Mouse (Mus musculus): ENCODE results near the gene Hoxc6. TPM values are rescaled to one million over a fixed set of nuclear protein-coding genes. Genes with fewer than 3 reads are reported as not detected.

The Hoxc6 gene
- total RNA-seq, 2 experiments from 2014 or later = 0.15 TPM; not detected in 1

- no peak for DNase-seq
- intact Hi-C loops (cut with DNase I) = no loop called here
Observed at GRCm38 (mm10) chr15:103034043-103034806, 36.2 kb downstream of the Hoxc6 start.

GRCm38 (mm10) chr15:103034807-103035547, 36.9 kb downstream of the Hoxc6 start:
- intact Hi-C loops (cut with DNase I) = no loop called here
- no peak for DNase-seq

DNA sequence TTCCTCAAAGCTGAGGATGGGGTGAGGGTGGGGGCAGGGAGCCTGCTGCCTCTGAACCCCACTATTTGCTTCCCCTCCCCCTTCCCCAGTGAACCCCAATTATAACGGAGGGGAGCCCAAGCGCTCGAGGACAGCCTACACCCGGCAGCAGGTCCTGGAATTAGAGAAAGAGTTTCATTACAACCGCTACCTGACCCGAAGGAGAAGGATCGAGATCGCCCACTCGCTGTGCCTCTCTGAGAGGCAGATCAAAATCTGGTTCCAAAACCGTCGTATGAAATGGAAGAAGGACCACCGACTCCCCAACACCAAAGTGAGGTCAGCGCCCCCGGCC, 37.5 kb downstream of the Hoxc6 start:
- DNase-seq = no peak
- intact Hi-C loops (cut with DNase I) = no loop called here

DNA sequence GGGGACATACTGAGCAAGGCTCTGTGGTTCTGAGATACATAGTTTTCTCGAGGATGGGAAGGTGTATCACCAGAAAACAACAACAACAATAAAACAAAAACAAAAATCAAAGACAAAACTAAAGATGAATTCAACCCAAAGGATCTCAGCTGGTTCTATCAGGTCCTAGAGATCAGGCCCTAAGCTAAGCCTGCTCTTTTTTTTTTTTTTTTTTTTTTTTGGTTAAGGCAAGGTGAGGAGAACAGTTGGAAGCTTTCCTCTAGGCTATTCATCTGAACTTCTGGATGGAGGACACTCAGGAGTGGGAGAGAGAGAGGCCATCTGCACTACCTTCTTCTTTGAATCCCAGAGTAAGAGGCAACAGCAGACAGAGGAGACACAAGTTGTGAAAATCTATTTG, 39.5 kb downstream of the Hoxc6 start:
- no peak for DNase-seq
- intact Hi-C loops (cut with DNase I) = no loop called here

- intact Hi-C loops (cut with DNase I) = no loop called here
Observed at GRCm38 (mm10) chr15:103038701-103039480, 40.8 kb downstream of the Hoxc6 start.

DNA sequence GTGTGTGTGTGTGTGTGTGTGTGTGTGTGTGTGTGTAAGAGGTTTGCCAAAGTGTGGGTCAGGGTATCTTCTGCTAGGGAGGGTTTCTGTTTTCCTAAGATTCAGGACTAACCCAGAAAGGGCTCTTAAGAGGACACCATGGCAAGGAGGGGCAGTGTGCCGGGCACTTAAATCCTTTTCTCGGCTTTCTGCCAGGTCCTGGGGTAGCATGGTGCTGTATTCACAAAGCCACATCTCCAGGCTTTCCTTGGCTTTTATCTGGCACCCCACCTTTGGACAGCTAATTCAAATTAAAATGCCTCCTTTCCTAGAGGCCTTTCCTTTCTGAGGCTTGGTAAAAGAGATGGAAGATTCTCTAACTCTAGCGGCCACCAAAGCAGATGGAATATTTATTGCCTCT, 41.6 kb downstream of the Hoxc6 start:
- no peak for DNase-seq
- intact Hi-C loops (cut with DNase I) = no loop called here

More at GRCm38 (mm10) chr15:103038701-103039480, 40.8 kb downstream of the Hoxc6 start:
- no peak for DNase-seq

DNA sequence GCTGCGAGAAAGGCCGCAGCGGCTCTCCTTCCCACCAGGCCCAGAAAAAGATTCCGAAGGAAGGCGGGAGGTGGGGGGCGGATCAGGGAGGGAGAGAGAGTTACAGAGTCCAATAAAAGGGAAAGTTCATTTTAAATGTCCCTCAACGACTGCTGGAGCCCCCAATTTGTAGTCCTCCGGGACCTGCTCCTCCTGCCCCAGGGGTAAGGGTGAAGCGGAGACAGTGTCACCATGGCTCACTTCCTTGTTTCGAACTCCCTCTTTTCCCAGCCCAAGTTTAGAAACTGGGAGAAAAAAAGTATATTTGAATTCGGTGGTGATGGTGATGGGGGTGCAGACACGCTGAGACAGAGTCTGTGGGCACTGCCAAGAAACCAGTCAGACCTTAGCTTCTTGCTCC, 42.5 kb downstream of the Hoxc6 start:
- DNase-seq = no peak
- intact Hi-C loops (cut with DNase I) = no loop called here

GRCm38 (mm10) chr15:103041613-103042012, 43.6 kb downstream of the Hoxc6 start:
- no peak for DNase-seq
- intact Hi-C loops (cut with DNase I) = no loop called here

DNA sequence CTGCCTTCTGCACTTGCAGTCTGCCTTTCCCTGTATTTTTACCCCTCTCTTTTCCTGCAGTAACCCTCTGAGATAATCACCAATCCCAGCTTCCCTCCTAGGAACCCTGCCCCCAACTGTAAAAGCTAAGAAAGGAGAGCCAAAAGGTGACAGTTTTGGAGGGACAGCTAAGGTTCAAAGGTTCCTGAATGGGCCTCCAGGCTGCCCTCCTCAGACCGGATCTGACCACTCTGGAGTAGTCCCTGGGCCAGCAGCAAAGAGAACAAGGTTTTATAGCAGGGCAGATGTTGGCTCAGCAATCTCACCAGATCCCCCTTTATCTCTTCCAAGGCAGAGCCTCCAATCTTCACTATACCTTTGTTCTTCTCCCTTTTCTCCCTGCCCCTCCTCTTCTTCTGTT, 44.2 kb downstream of the Hoxc6 start:
- intact Hi-C loops (cut with DNase I) = no loop called here
- no peak for DNase-seq

DNA sequence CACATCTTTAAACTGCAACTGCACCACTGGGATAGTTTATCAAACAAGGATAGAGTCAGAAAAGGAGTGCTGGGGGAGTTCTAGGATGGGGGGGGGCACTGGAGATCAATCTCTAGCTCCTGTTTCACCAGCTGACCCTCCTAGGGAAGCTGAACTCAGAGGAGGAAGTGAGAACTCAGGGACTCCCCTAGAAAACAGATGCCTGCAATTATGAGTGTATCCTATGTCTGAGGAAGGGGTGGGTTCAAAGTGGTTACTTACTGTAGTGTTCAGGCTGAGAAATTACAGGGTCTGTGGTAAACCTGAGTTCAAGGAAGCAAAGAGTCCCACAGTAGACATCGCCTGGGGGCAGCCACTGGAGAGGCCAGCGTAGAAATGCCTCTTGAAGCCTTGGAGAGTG, 53.6 kb downstream of the Hoxc6 start:
- no peak for DNase-seq
- intact Hi-C loops (cut with DNase I) = no loop called here

DNA sequence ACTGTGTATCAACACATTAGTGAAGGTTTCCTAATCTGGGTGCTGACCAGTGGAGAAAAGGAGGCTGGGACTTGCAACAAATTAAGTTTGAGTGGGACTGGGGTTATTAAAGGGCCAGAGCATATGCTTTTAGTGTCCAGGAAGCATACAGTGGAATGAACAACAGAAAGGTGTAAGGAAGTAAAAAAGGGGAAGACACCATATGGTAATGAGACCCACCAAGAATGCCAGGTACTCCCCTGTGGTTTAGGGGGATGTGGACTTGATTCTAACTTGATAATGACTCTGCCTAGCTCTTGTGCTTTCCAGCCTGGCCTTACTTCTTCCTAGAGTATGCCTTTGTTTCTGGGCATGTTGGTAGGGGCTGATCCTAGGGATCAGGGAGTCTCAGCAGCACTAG, 55.2 kb downstream of the Hoxc6 start:
- intact Hi-C loops (cut with DNase I) = no loop called here
- no peak for DNase-seq

- intact Hi-C loops (cut with DNase I) = no loop called here
Observed at GRCm38 (mm10) chr15:103056396-103056795, 58.3 kb downstream of the Hoxc6 start.

DNA sequence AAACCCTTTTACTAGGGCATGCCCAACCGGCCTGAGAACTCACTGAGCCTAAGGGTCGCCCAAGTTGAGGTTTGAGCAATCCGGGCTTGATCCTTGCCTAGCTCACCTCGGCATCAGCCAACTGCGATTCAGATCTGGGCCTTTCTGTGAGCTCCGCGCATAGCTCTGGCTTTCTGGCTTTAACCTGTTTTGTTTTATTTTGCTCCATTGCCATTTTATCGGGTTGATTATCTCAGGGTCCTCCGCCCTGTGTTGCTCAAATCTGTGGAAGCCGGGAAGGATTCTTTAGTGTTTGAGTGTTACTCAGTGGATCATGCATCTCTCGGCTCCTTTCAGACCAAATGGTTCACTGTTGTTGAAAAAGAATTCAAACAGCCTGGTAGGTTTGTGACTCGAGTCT, 60.7 kb downstream of the Hoxc6 start:
- intact Hi-C loops (cut with DNase I) = no loop called here
- DNase-seq = no peak

More at GRCm38 (mm10) chr15:103056396-103056795, 58.3 kb downstream of the Hoxc6 start:
- no peak for DNase-seq

GRCm38 (mm10) chr15:103059393-103059992, 61.4 kb downstream of the Hoxc6 start:
- peak; percentile 10 to 15 for DNase-seq
- intact Hi-C loops (cut with DNase I) = no loop called here

DNA sequence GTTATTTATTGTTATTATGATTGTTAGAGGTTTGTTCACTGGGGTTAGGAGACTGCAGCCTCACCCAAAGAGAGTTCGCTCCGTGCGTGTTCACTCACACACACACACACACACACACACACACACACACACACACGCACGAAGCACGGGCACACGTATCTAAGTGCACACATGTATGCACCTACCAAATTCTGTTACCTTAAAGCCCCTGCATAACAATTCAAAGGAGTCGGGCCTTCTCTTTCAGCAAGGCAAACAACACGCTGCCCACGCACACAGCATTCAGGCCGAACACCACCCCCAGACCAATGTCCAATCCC, 61.9 kb downstream of the Hoxc6 start:
- no peak for DNase-seq
- intact Hi-C loops (cut with DNase I) = no loop called here

- intact Hi-C loops (cut with DNase I) = no loop called here
- peak in 1 of 2 experiments; percentile 7 for DNase-seq
Observed at GRCm38 (mm10) chr15:103060341-103061130, 62.5 kb downstream of the Hoxc6 start.

- no peak for DNase-seq
Observed at GRCm38 (mm10) chr15:103061131-103061825, 63.2 kb downstream of the Hoxc6 start.

More at GRCm38 (mm10) chr15:103061131-103061825, 63.2 kb downstream of the Hoxc6 start:
- intact Hi-C loops (cut with DNase I) = no loop called here

All from heart, postnatal 10 days (tissue).